ENCODE assay signal across 16 mouse cellular contexts in the genomic region with DNA sequence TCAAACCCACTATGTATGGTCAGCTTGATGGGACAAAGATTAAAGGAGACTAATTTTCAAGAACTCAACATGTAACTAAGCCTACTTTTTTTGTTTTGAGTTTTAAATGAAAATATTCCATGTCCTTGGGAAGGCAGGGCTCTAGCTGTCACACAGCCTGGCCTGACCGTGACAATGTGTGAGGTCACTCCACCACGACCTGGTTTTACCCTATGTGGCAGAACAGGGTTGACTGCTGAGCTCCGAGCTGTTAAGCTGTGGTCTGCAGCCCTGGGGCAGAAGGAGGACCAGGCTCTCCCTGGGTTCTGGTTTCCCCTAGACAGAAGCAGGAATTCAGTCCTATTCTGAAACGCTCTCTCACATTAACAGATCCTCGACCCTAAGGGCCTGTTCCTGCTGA. TPM values are rescaled to one million over a fixed set of nuclear protein-coding genes. Genes with fewer than 3 reads are reported as not detected.
DNase-seq lines count a peak whose midpoint lies in the region; ATAC-seq lines count a peak whose summit lies in the region.
"Had no signal": no experiment of that assay in that cellular context is flagged by ENCODE, and none has a peak within 500 bp of the region (broad histone marks: within the 10 kb centered on the region; RNA-seq: fewer than 3 reads in every experiment).

No protein-coding gene starts in this region.

- no peak for DNase-seq in heart, adult 9 months (ENCODE audit: low spot score in 2 of 2)
- DNase-seq in kidney, postnatal 10 days = no peak
- DNase-seq: cerebellum, adult 11-12 months; gastrocnemius, postnatal 14 days; lung, postnatal 14 days; right cerebral cortex, postnatal 14 days; thymus, adult 2 months had no signal

- no peak overlapping the region; the same call in 1 of the 2 replicates for H3K9ac ChIP-seq in heart, embryonic 14.5 days (ENCODE audit: low read length)
- H3K9ac ChIP-seq in kidney, embryonic 16.5 days (replicated peaks; ENCODE audit: low read length) = no peak overlapping the region
- no peak overlapping the region for H3K9ac ChIP-seq in liver, embryonic 15.5 days
- no peak overlapping the region for H3K9ac ChIP-seq in stomach, embryonic 16.5 days (ENCODE audit: low read length)
- H3K9ac ChIP-seq: embryonic facial prominence, embryonic 13.5 days; hindbrain, embryonic 13.5 days; limb, embryonic 15.5 days; neural tube, embryonic 12.5 days had no signal

- peak overlapping the region; percentile 89 to 94 for H3K27ac ChIP-seq in heart, embryonic 14.5 days (replicated peaks in 1 of 2; ENCODE audit: control insufficient read depth in 1 of 2, insufficient read depth in 1 of 2, low read depth in 2 of 2, low read length in 2 of 2)
- peak overlapping the region; percentile 85 for H3K27ac ChIP-seq in kidney, embryonic 16.5 days (ENCODE audit: low read length)
- peak overlapping the region; percentile 31; the same call in 1 of the 2 replicates for H3K27ac ChIP-seq in liver, embryonic 15.5 days (replicated peaks)
- H3K27ac ChIP-seq in stomach, embryonic 16.5 days (ENCODE audit: low read length) = peak overlapping the region; percentile 50; the same call in 1 of the 2 replicates
- H3K27ac ChIP-seq: embryonic facial prominence, embryonic 13.5 days; hindbrain, embryonic 13.5 days; limb, embryonic 15.5 days; neural tube, embryonic 12.5 days had no signal

- no peak overlapping the region for H3K4me2 ChIP-seq in heart, embryonic 14.5 days (ENCODE audit: low read length)
- no peak overlapping the region for H3K4me2 ChIP-seq in kidney, embryonic 16.5 days (replicated peaks; ENCODE audit: low read depth, low read length)
- no peak overlapping the region for H3K4me2 ChIP-seq in liver, embryonic 15.5 days
- H3K4me2 ChIP-seq in stomach, embryonic 16.5 days (ENCODE audit: low read depth, low read length) = no peak overlapping the region
- H3K4me2 ChIP-seq: embryonic facial prominence, embryonic 13.5 days; hindbrain, embryonic 13.5 days; limb, embryonic 15.5 days; neural tube, embryonic 12.5 days had no signal

- no peak for ATAC-seq in heart, embryonic 14.5 days (ENCODE audit: insufficient number of reproducible peaks, insufficient read depth, low FRiP score, low read depth)
- ATAC-seq in kidney, embryonic 16.5 days (ENCODE audit: low FRiP score, low TSS enrichment) = no peak
- no peak for ATAC-seq in liver, embryonic 15.5 days (ENCODE audit: insufficient read depth)
- no peak for ATAC-seq in stomach, embryonic 16.5 days (ENCODE audit: insufficient read depth, low FRiP score)
- no peak for ATAC-seq in megakaryocyte, adult 5-6 weeks (ENCODE audit: poor library complexity, severe bottlenecking)

- H3K9me3 ChIP-seq in heart, embryonic 14.5 days (ENCODE audit: control insufficient read depth, low read length) = no peaks in the 10 kb centered on the region
- no peaks in the 10 kb centered on the region for H3K9me3 ChIP-seq in kidney, embryonic 16.5 days (ENCODE audit: low read length)
- H3K9me3 ChIP-seq in liver, embryonic 15.5 days (replicated peaks) = no peaks in the 10 kb centered on the region
- H3K9me3 ChIP-seq in stomach, embryonic 16.5 days (replicated peaks; ENCODE audit: control insufficient read depth, low read length) = no peaks in the 10 kb centered on the region
- H3K9me3 ChIP-seq: embryonic facial prominence, embryonic 13.5 days; hindbrain, embryonic 13.5 days; limb, embryonic 15.5 days; neural tube, embryonic 12.5 days had no signal

- no peaks in the 10 kb centered on the region for H3K27me3 ChIP-seq in heart, embryonic 14.5 days (ENCODE audit: control insufficient read depth, insufficient read depth, low read length)
- H3K27me3 ChIP-seq in kidney, embryonic 16.5 days (ENCODE audit: insufficient read depth, low read length) = no peaks in the 10 kb centered on the region
- H3K27me3 ChIP-seq in liver, embryonic 15.5 days = no peaks in the 10 kb centered on the region
- H3K27me3 ChIP-seq in stomach, embryonic 16.5 days (ENCODE audit: control insufficient read depth, insufficient read depth, low read length) = no peaks in the 10 kb centered on the region
- H3K27me3 ChIP-seq: embryonic facial prominence, embryonic 13.5 days; hindbrain, embryonic 13.5 days; limb, embryonic 15.5 days; neural tube, embryonic 12.5 days had no signal

- no peak overlapping the region for H3K4me3 ChIP-seq in heart, embryonic 14.5 days (ENCODE audit: control insufficient read depth in 1 of 2, insufficient read depth in 1 of 2, low read depth in 1 of 2, low read length in 2 of 2)
- H3K4me3 ChIP-seq in kidney, embryonic 16.5 days (ENCODE audit: low read length) = no peak overlapping the region
- no peak overlapping the region for H3K4me3 ChIP-seq in liver, embryonic 15.5 days (replicated peaks)
- H3K4me3 ChIP-seq in stomach, embryonic 16.5 days (replicated peaks; ENCODE audit: low read length) = no peak overlapping the region
- H3K4me3 ChIP-seq: embryonic facial prominence, embryonic 13.5 days; hindbrain, embryonic 13.5 days; limb, embryonic 15.5 days; neural tube, embryonic 12.5 days had no signal

- H3K4me1 ChIP-seq in heart, embryonic 14.5 days (ENCODE audit: control insufficient read depth in 2 of 2, insufficient read depth in 2 of 2, low read length in 2 of 2) = peaks cover 50 to 89% of the 10 kb centered on the region in 2 experiments
- H3K4me1 ChIP-seq in kidney, embryonic 16.5 days (ENCODE audit: insufficient read depth, low read length) = peaks cover 81% of the 10 kb centered on the region
- peaks cover 73% of the 10 kb centered on the region for H3K4me1 ChIP-seq in liver, embryonic 15.5 days (replicated peaks)
- peaks cover 45% of the 10 kb centered on the region for H3K4me1 ChIP-seq in stomach, embryonic 16.5 days (ENCODE audit: control insufficient read depth, insufficient read depth, low read length)

- H3K36me3 ChIP-seq in heart, embryonic 14.5 days (ENCODE audit: control insufficient read depth, insufficient read depth, low read length) = no peaks in the 10 kb centered on the region
- no peaks in the 10 kb centered on the region for H3K36me3 ChIP-seq in kidney, embryonic 16.5 days (ENCODE audit: insufficient read depth, low read length)
- H3K36me3 ChIP-seq in liver, embryonic 15.5 days (replicated peaks) = no peaks in the 10 kb centered on the region; the same call in 1 of the 2 replicates
- H3K36me3 ChIP-seq in stomach, embryonic 16.5 days (ENCODE audit: control insufficient read depth, insufficient read depth, low read length) = no peaks in the 10 kb centered on the region
- H3K36me3 ChIP-seq: embryonic facial prominence, embryonic 13.5 days; hindbrain, embryonic 13.5 days; limb, embryonic 15.5 days; neural tube, embryonic 12.5 days had no signal

- 56% methylated on average over 5 of the region's 5 CpGs for WGBS in heart, embryonic 14.5 days
- 58% methylated on average over 5 of the region's 5 CpGs for WGBS in kidney, embryonic 16.5 days
- WGBS in liver, embryonic 15.5 days (ENCODE audit: insufficient replicate concordance) = 64% methylated on average over 5 of the region's 5 CpGs
- 49% methylated on average over 5 of the region's 5 CpGs for whole genome bisulfite sequencing in stomach, embryonic 16.5 days

RNA-seq across cellular contexts. Expression of a gene that starts 14.8 kb away (rescaled TPM):
- polyA plus RNA-seq in heart, embryonic 14.5 days (2014; fragmentation: Nextera tagmentation; extraction: Ambion mirVana) = 102 and 115 TPM in 2 replicates
- 240 and 248 TPM in 2 replicates for polyA plus RNA-seq in kidney, embryonic 16.5 days (2015; fragmentation: Nextera tagmentation; extraction: Ambion mirVana)
- 48.3 and 49.4 TPM in 2 replicates for polyA plus RNA-seq in liver, embryonic 15.5 days (2015; fragmentation: Nextera tagmentation; extraction: Ambion mirVana)
- polyA plus RNA-seq in stomach, embryonic 16.5 days (2015; fragmentation: Nextera tagmentation; extraction: Ambion mirVana) = 266 and 335 TPM in 2 replicates
- 45.8 and 49.8 TPM in 2 replicates for total RNA-seq in megakaryocyte, adult 5-6 weeks (2015)
- total RNA-seq in megakaryocyte, adult 5-6 weeks (2017) = 130 and 175 TPM in 2 replicates

Comparison
In these comparisons a context has a peak if more than half of its experiments do, and no peak if none do; other contexts are left out.
1. H3K27ac ChIP-seq: peak in every context shown above with its lines; median percentile 92 in heart, embryonic 14.5 days; 85 in kidney, embryonic 16.5 days; 50 in stomach, embryonic 16.5 days; 31 in liver, embryonic 15.5 days.